Mouse (Mus musculus) megakaryocyte, embryonic 14.5 days (primary cell): ENCODE data around the gene Clec10a.

Source experiments
- FLI1 ChIP-seq: IDR thresholded peaks from 2 replicates; pipeline ENCODE4 v1.6.1; 2012; ENCODE audit warnings: low read length, inconsistent platforms, mixed read lengths
- GATA1 ChIP-seq: IDR thresholded peaks from 3 replicates; pipeline ENCODE4 v1.6.1; 2012; ENCODE audit warnings: mixed read lengths, low read length, inconsistent platforms, borderline replicate concordance

DNA sequence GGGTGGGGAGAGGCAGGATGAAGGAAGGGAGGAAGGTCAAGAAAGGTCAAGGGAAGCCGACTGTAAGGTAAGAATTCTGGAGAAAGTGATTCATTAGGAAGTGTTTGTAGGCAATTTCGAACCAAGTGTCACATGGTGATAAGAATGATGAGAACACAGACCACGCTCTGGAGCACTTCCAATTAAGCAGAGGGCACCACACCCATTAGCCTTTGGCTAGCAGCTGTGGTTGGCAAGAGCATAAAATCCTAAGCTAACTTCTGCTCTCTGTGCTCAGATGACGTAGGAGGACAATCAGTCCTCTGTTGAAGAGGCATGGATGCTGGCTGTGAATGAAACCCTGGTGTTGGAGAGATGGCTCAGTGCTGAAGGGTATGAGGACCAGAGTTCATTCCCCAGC, 41.4 kb upstream of the Clec10a start:
- TF ChIP-seq GATA1 (no peak), FLI1 (no peak)
